Mouse (Mus musculus) spleen, adult 2 months (tissue): Measurements from ENCODE around the gene Chrna5. TPM values are rescaled to one million over a fixed set of nuclear protein-coding genes. Genes with fewer than 3 reads are reported as not detected.

Experiments used
- DNase-seq, 2 experiments: peaks; one replicate each; pipeline versions ENCODE4 v3.0.0 to v3.0.0-alpha.2; 2012 to 2021; ENCODE audit warnings: low spot score in 2 of 2, low read depth in 1 of 2
- H3K27ac ChIP-seq: fragments of 200-500 bp; 2 replicates; pipeline ENCODE4 v1.5.1; 2012; ENCODE audit warnings: low read length, inconsistent platforms; ENCODE audit not compliant: insufficient read depth
- H3K27me3 ChIP-seq: fragments of 200-500 bp; 2 replicates; pipeline ENCODE4 v1.6.1; 2012; ENCODE audit warnings: mild to moderate bottlenecking, moderate library complexity, low read length, inconsistent platforms; ENCODE audit not compliant: control insufficient read depth, insufficient read depth
- H3K36me3 ChIP-seq: fragments of 200-500 bp; 2 replicates; pipeline ENCODE4 v1.6.1; 2012; ENCODE audit warnings: mild to moderate bottlenecking, low read length, inconsistent platforms; ENCODE audit not compliant: control insufficient read depth, insufficient read depth
- H3K4me1 ChIP-seq: fragments of 200-500 bp; 2 replicates; pipeline ENCODE4 v1.6.1; 2011; ENCODE audit warnings: inconsistent platforms; ENCODE audit not compliant: control insufficient read depth, insufficient read depth, insufficient read length
- H3K4me3 ChIP-seq: fragments of 200-500 bp; 2 replicates; pipeline ENCODE4 v1.5.1; 2011; ENCODE audit warnings: mild to moderate bottlenecking, inconsistent platforms; ENCODE audit not compliant: insufficient read depth, insufficient read length; ENCODE audit errors: extremely low read depth
- CTCF ChIP-seq: fragments of 200-500 bp; IDR thresholded peaks from 2 replicates; pipeline ENCODE4 v1.5.1; 2011; ENCODE audit warnings: mild to moderate bottlenecking, inconsistent platforms; ENCODE audit not compliant: insufficient read depth, insufficient read length, insufficient replicate concordance; ENCODE audit errors: extremely low read depth
- POLR2A ChIP-seq: fragments of 200-500 bp; IDR thresholded peaks from 2 replicates; pipeline ENCODE4 v1.6.1; 2011; ENCODE audit warnings: low read depth, low read length, inconsistent platforms
- WGBS: fragments of 180-500 bp; shearing (Covaris S2); methylation state at CpG from one replicate; pipeline ENCODE4 v1.1.7; 2018; 5-methylcytosine and 5-hydroxymethylcytosine counted together
- polyA plus RNA-seq: library from polyadenylated mRNA; depleted of rRNA; stranded (reverse); fragments of >200 nt; gene quantifications from 2 replicates; pipeline ENCODE4 v1.2.3, GENCODE M21; 2012; rRNA removed

Gene Chrna5
- polyA plus RNA-seq, 1 experiment = not detected

- Histone ChIP-seq H3K4me3 (no peak overlapping the region), H3K27ac (no peak overlapping the region), H3K36me3 (no peaks in the 10 kb centered on the region), H3K27me3 (no peaks in the 10 kb centered on the region), H3K4me1 (no peaks in the 10 kb centered on the region)
- TF ChIP-seq CTCF (no peak), POLR2A (no peak)
- DNase-seq = no peak
- WGBS = 85% methylated on average over 2 of the region's 2 CpGs
These were observed 60.7 kb downstream of the Chrna5 start for GRCm38 (mm10) chr9:55041389-55041788.

GRCm38 (mm10) chr9:55043688-55044087 lies 63.0 kb downstream of the Chrna5 start:
- no peak overlapping the region for H3K27ac ChIP-seq
- H3K4me3 ChIP-seq = no peak overlapping the region
- no peak for DNase-seq
- 78% methylated on average over 8 of the region's 8 CpGs for WGBS
- TF ChIP-seq CTCF (no peak), POLR2A (no peak)
- H3K36me3 ChIP-seq = no peaks in the 10 kb centered on the region
- 0 out of 2 replicates have a peak, but pooled peaks cover 2% of the 10 kb centered on the region for H3K27me3 ChIP-seq
- H3K4me1 ChIP-seq = no peaks in the 10 kb centered on the region

GRCm38 (mm10) chr9:55045001-55045400 lies 64.3 kb downstream of the Chrna5 start:
- TF ChIP-seq POLR2A (no peak), CTCF (no peak)
- DNase-seq = no peak

GRCm38 (mm10) chr9:55046764-55047163 lies 66.1 kb downstream of the Chrna5 start:
- Histone ChIP-seq H3K27me3 (0 out of 2 replicates have a peak, but pooled peaks cover 2% of the 10 kb centered on the region), H3K27ac (no peak overlapping the region), H3K36me3 (no peaks in the 10 kb centered on the region), H3K4me1 (no peaks in the 10 kb centered on the region), H3K4me3 (no peak overlapping the region)
- under 1% methylated on average over 3 of the region's 3 CpGs for WGBS
- TF ChIP-seq CTCF (no peak), POLR2A (no peak)
- DNase-seq = no peak

More at GRCm38 (mm10) chr9:55045001-55045400, 64.3 kb downstream of the Chrna5 start:
- H3K36me3 ChIP-seq = no peaks in the 10 kb centered on the region
- WGBS = 72% methylated on average over 2 of the region's 2 CpGs
- H3K4me1 ChIP-seq = no peaks in the 10 kb centered on the region
- H3K4me3 ChIP-seq = no peak overlapping the region
- 0 out of 2 replicates have a peak, but pooled peaks cover 2% of the 10 kb centered on the region for H3K27me3 ChIP-seq
- H3K27ac ChIP-seq = no peak overlapping the region

- H3K4me3 ChIP-seq = no peak within 1 kb of the TSS
- H3K4me1 ChIP-seq = no peaks in the 10 kb centered on the region
- WGBS = 2% methylated on average over 23 of the region's 23 CpGs
These were observed 67.7 kb downstream of the Chrna5 start, which contains the start of gene Chrnb4 for GRCm38 (mm10) chr9:55048211-55048880. TSS of gene Chrnb4 (minus strand) at chr9:55048779.

GRCm38 (mm10) chr9:55055386-55055930 lies 74.8 kb downstream of the Chrna5 start:
- H3K36me3 ChIP-seq = no peaks in the 10 kb centered on the region
- TF ChIP-seq CTCF = no peak
- no peak overlapping the region for H3K4me3 ChIP-seq
- H3K27me3 ChIP-seq = no peaks in the 10 kb centered on the region
- H3K27ac ChIP-seq = no peak overlapping the region
- DNase-seq = no peak
- no peaks in the 10 kb centered on the region for H3K4me1 ChIP-seq
- 88% methylated on average over 2 of the region's 2 CpGs for WGBS

More at GRCm38 (mm10) chr9:55048211-55048880, 67.7 kb downstream of the Chrna5 start, which contains the start of gene Chrnb4:
- DNase-seq = no peak
- H3K27me3 ChIP-seq = 0 out of 2 replicates have a peak, but pooled peaks cover 2% of the 10 kb centered on the region
- no peak for TF ChIP-seq CTCF
- TF ChIP-seq POLR2A = no peak
- H3K27ac ChIP-seq = no peak within 1 kb of the TSS
- no peaks in the 10 kb centered on the region for H3K36me3 ChIP-seq

Other genes with a start within 250 kb of the Chrna5 start
- 13.2 and 13.4 TPM in 2 replicates for gene Wdr61, start 246.4 kb upstream of the Chrna5 start, polyA plus RNA-seq
- gene Crabp1, start 216.1 kb upstream of the Chrna5 start, polyA plus RNA-seq = 0.21 and 0.23 TPM in 2 replicates
- 3.0 and 3.3 TPM in 2 replicates for gene Ireb2, start 117.1 kb upstream of the Chrna5 start, polyA plus RNA-seq
- gene Hykk, start 63.6 kb upstream of the Chrna5 start, polyA plus RNA-seq = 0.25 and 0.34 TPM in 2 replicates
- gene Psma4, start 30.1 kb upstream of the Chrna5 start, polyA plus RNA-seq = 21.8 and 24.6 TPM in 2 replicates
- gene AY074887, start 29.9 kb upstream of the Chrna5 start, polyA plus RNA-seq = 0.16 TPM in 1 of 2 replicates, not detected in the other
- gene Chrna3, start 45.7 kb downstream of the Chrna5 start, polyA plus RNA-seq = not detected in 2 replicates
- 0.40 and 0.76 TPM in 2 replicates for gene Chrnb4, start 67.9 kb downstream of the Chrna5 start, polyA plus RNA-seq
- 8.3 and 10.8 TPM in 2 replicates for gene Ube2q2, start 168.0 kb downstream of the Chrna5 start, polyA plus RNA-seq
- gene Fbxo22, start 228.0 kb downstream of the Chrna5 start, polyA plus RNA-seq = 8.9 and 9.5 TPM in 2 replicates